Mouse (Mus musculus) MEL (cell line): Measurements from ENCODE around the gene Cachd1.

Experiments
- CTCF ChIP-seq, 3 experiments: IDR thresholded peaks in 2 of 3; conservative IDR thresholded peaks in 1 of 3; 2 replicates each; pipeline ENCODE4 v1.5.1; 2011 to 2012; ENCODE audit warnings: low read length in 3 of 3, low read depth in 2 of 3, mild to moderate bottlenecking in 2 of 3, improper control_type of control experiment in 1 of 3, inconsistent platforms in 1 of 3, mixed read lengths in 1 of 3, moderate library complexity in 1 of 3; ENCODE audit not compliant: control insufficient read depth in 1 of 3, insufficient read depth in 1 of 3, poor library complexity in 1 of 3, severe bottlenecking in 1 of 3
- ELF1 ChIP-seq: IDR thresholded peaks from 2 replicates; pipeline ENCODE4 v1.6.1; 2014; ENCODE audit warnings: low read depth, mild to moderate bottlenecking, inconsistent platforms, low read length, improper control_type of control experiment, moderate library complexity
- EP300 ChIP-seq, 2 experiments: IDR thresholded peaks; 2 replicates each; pipeline ENCODE4 v1.6.1; 2011; ENCODE audit warnings: improper control_type of control experiment in 2 of 2, low read length in 2 of 2, low read depth in 1 of 2, mild to moderate bottlenecking in 1 of 2
- POLR2A ChIP-seq, 2 experiments: IDR thresholded peaks; 2 replicates each; pipeline ENCODE4 v1.6.1; 2011 to 2012; ENCODE audit warnings: low read length in 2 of 2, mild to moderate bottlenecking in 2 of 2, control low read depth in 1 of 2, improper control_type of control experiment in 1 of 2, low read depth in 1 of 2, moderate library complexity in 1 of 2; ENCODE audit not compliant: control insufficient read depth in 1 of 2, insufficient read depth in 1 of 2, poor library complexity in 1 of 2

DNA sequence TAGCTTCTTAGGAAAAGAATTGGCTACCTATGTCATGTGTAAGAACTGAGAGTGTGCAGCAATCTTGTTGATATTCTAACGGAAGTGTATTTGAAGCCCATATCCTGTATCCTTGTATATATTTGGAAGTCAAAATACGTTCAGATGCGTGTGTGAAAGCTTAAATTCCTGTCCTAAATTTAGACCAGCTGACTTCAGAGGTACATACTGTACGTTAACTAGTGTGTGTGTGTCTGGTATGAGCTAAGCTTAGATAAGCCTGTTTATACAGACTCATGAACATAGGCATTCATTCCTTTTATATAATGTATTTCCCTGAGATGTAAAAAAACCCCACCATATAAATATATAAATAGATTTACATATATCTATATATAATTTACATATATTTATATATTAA is 103.6 kb downstream of the Cachd1 start:
- TF ChIP-seq POLR2A (IDR thresholded peaks at IDR 0.05; ENCODE audit: control insufficient read depth in 1 of 2, insufficient read depth in 1 of 2, low read depth in 1 of 2, low read length in 2 of 2, poor library complexity in 1 of 2) (no peak), EP300 (IDR thresholded peaks at IDR 0.05; ENCODE audit: low read depth in 1 of 2, low read length in 2 of 2) (no peak), CTCF (IDR thresholded peaks at IDR 0.05 in 2 of 3, conservative IDR thresholded peaks at IDR 0.05 in 1 of 3; ENCODE audit: control insufficient read depth in 1 of 3, insufficient read depth in 1 of 3, low read depth in 2 of 3, low read length in 3 of 3, poor library complexity in 1 of 3, severe bottlenecking in 1 of 3) (no peak), ELF1 (no peak)
